ENCODE assay signal across 8 mouse cellular contexts in genomic region chr11:18715050-18715850, GRCm38 (mm10).
DNase-seq lines count a peak whose midpoint lies in the region.

No protein-coding gene starts in this region.

- DNase-seq in embryo, embryonic 10 days (ENCODE audit: low spot score): peak; percentile 14
- no peak for DNase-seq in embryo, embryonic 9.5 days (ENCODE audit: extremely low spot score)
- peak; percentile 5 for DNase-seq in layer of hippocampus, adult 9-11 months
- no peak for DNase-seq in layer of hippocampus, adult 11-12 months (ENCODE audit: low spot score)
- peak; percentile 35 for DNase-seq in cerebellum, postnatal 25 days
- peak; percentile 2 to 4 for DNase-seq in layer of hippocampus, postnatal 36 days
- DNase-seq in urinary bladder, adult 18-20 months (ENCODE audit: low spot score in 2 of 2): no peak
- no peak for DNase-seq in adrenal gland, postnatal 14 days

Comparison
In these comparisons a context has a peak if more than half of its experiments do, and no peak if none do; other contexts are left out.
1. DNase-seq: peak in embryo, embryonic 10 days (single experiment), layer of hippocampus, adult 9-11 months (single experiment), cerebellum, postnatal 25 days (2 of 2) and layer of hippocampus, postnatal 36 days (2 of 2); none in embryo, embryonic 9.5 days (single experiment), layer of hippocampus, adult 11-12 months (single experiment), urinary bladder, adult 18-20 months (0 of 2) and adrenal gland, postnatal 14 days (single experiment).